Mouse (Mus musculus): ENCODE measurements around the gene Degs1.

DNA sequence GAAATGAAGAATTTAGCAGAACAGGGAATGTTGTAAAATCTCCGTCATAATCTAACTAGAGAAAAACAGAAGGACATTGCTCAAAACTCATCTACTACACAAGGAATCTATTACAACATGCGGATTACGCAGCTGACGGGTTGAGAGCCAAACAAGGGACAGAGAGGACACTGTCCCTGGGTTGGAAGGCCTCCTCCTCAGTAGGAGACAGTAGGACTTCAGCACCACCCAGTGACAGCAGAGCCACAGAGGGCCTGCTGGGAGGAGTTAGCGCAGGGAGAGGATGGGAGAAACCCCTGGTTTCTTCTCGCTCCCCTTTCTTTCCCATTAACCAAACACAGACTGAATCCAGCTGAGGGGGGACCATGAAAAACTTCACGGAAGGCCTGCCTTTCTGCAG, 5.2 kb upstream of the Degs1 start:
- no peak for TF ChIP-seq POLR2A (IDR thresholded peaks at IDR 0.05; ENCODE audit: borderline replicate concordance, insufficient read depth, low read length)
- TF ChIP-seq CTCF (IDR thresholded peaks at IDR 0.05; ENCODE audit: borderline replicate concordance, insufficient read depth, low read depth, low read length): no peak; the same call in 1 of the 2 replicates
